Mouse (Mus musculus) C2C12 (cell line): ENCODE measurements around the gene Dars.

Experiments used
- CTCF ChIP-seq: IDR thresholded peaks from one replicate; pipeline ENCODE4 v1.5.1; 2011; ENCODE audit not compliant: control insufficient read depth, insufficient read depth, insufficient read length
- USF1 ChIP-seq: IDR thresholded peaks from one replicate; pipeline ENCODE4 v1.6.1; 2011; ENCODE audit warnings: low read depth, mild to moderate bottlenecking, control low read depth, moderate library complexity

GRCm38 (mm10) chr1:128441129-128441473 is 23.9 kb upstream of the Dars start:
- TF ChIP-seq USF1 (no peak), CTCF (no peak)
